Mouse (Mus musculus) neural tube, embryonic 15.5 days (tissue): ENCODE results near the gene Iglon5. TPM values are rescaled to one million over a fixed set of nuclear protein-coding genes. Genes with fewer than 3 reads are reported as not detected.

Experiments
- ATAC-seq: fragments of 200-750 bp; cut with Nextera tagmentation; 2 replicates; pipeline ENCODE4 v1.8.0; 2017; ENCODE audit warnings: mild to moderate bottlenecking, moderate TSS enrichment, moderate library complexity; ENCODE audit not compliant: low FRiP score
- H3K27ac ChIP-seq: fragments of 300-500 bp; sonication (generic); replicated peaks from 2 replicates; pipeline ENCODE4 v1.5.1; 2015; ENCODE audit warnings: mild to moderate bottlenecking, inconsistent platforms
- H3K27me3 ChIP-seq: fragments of 300-500 bp; sonication (generic); replicated peaks from 2 replicates; pipeline ENCODE4 v1.6.1; 2015; ENCODE audit warnings: inconsistent platforms
- H3K36me3 ChIP-seq: fragments of 300-500 bp; sonication (generic); 2 replicates; pipeline ENCODE4 v1.6.1; 2015; ENCODE audit warnings: inconsistent platforms
- H3K4me1 ChIP-seq: fragments of 300-500 bp; sonication (generic); 2 replicates; pipeline ENCODE4 v1.6.1; 2015; ENCODE audit warnings: inconsistent platforms
- H3K4me2 ChIP-seq: fragments of 300-500 bp; sonication (generic); 2 replicates; pipeline ENCODE4 v1.6.1; 2015; ENCODE audit warnings: inconsistent platforms, mild to moderate bottlenecking, moderate library complexity
- H3K4me3 ChIP-seq: fragments of 300-500 bp; sonication (generic); replicated peaks from 2 replicates; pipeline ENCODE4 v1.5.1; 2015; ENCODE audit warnings: mild to moderate bottlenecking, inconsistent platforms
- H3K9ac ChIP-seq: fragments of 300-500 bp; sonication (generic); replicated peaks from 2 replicates; pipeline ENCODE4 v1.6.1; 2015; ENCODE audit warnings: mild to moderate bottlenecking, inconsistent platforms
- H3K9me3 ChIP-seq: fragments of 300-500 bp; sonication (generic); replicated peaks from 2 replicates; pipeline ENCODE4 v1.6.1; 2016; ENCODE audit warnings: inconsistent platforms
- WGBS: fragments of 180-500 bp; shearing (Covaris S2); methylation state at CpG from one replicate; pipeline ENCODE4 v1.1.7; 2015; ENCODE audit warnings: mixed read lengths; 5-methylcytosine and 5-hydroxymethylcytosine counted together
- polyA plus RNA-seq: library from polyadenylated mRNA; unstranded; fragments of >200 nt; fragmentation: Nextera tagmentation; extraction: Ambion mirVana; gene quantifications from 2 replicates; pipeline ENCODE4 v1.2.1, GENCODE M21; 2015

Gene Iglon5
- polyA plus RNA-seq, 1 experiment from 2014 or later: 14.0 TPM

DNA sequence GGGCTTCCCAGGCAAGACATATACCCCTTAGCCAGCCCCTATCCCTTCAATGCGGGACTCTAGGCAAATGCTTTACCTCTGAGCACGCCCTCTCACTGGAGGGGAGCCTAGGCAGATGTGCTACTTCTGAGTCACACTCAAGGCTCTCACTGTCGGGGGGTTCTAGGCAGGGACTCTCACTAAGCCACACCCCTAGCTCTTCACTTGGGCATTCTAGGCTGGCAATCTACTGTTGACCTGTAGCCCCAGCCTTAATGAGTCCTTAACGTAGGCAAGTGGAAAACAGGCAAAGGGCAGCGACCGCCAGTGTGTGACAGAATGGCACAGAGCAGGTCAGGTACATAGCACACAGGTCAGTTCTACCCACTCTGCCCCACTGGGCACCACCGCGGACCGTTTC lies 986 bp upstream of the Iglon5 start:
- H3K27me3 ChIP-seq: no peaks in the 10 kb centered on the region
- ATAC-seq: peak; percentile 11; the same call in 1 of the 2 replicates
- peak overlapping the region; percentile 67 for H3K4me2 ChIP-seq
- H3K4me3 ChIP-seq: no peak overlapping the region; the same call in 1 of the 2 replicates
- no peak overlapping the region for H3K27ac ChIP-seq
- H3K4me1 ChIP-seq: peaks cover 17% of the 10 kb centered on the region
- no peak overlapping the region for H3K9ac ChIP-seq
- H3K36me3 ChIP-seq: no peaks in the 10 kb centered on the region
- H3K9me3 ChIP-seq: no peaks in the 10 kb centered on the region
- WGBS: 64% methylated on average over 9 of the region's 9 CpGs

DNA sequence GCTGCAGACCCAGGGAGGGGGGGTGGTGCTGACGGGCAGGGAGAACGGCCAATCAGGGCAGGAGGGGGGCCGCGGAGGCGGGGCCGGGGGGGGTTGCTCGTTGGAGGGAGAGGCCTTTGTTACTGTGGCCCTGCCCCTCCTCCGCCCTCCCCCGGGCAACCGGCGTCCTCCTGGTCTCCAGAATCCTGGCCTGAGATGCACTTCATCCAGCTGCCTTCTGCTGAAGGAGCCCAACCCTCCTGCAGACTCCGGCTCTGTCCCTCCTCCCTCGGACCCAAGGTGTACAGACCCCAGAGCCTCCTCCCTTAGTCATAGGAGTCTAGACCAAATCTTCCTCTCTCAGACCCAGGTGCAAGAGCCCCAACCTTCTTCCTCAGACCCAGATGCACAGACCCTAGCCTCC lies 308 bp upstream of the Iglon5 start:
- Histone ChIP-seq H3K4me1 (peaks cover 17% of the 10 kb centered on the region), H3K27me3 (no peaks in the 10 kb centered on the region), H3K27ac (peak overlapping the region; percentile 85), H3K36me3 (no peaks in the 10 kb centered on the region), H3K4me3 (peak overlapping the region; percentile 70), H3K9ac (peak overlapping the region; percentile 97), H3K4me2 (peak overlapping the region; percentile 67), H3K9me3 (no peaks in the 10 kb centered on the region)
- 4% methylated on average over 11 of the region's 13 CpGs for WGBS
- peak; percentile 92 for ATAC-seq

DNA sequence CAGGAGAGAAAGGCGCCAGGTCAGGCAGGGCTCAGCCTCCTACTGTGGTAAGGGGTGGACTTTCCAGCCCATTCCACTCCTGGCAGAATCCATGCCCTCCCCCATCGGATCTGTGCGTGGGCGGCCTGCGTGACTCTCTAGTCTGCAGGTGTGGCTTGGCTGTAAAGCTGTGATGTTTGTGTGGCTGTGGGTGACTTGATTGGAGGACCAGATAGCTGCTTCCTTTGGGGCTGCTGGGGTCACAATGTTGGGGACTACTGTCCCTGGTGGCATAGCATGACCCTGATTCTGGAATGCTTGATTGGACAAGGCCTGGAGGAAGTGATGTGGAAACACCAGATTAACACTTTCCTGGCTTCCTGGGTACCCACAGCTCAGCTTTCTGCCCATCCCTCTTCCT lies 1.2 kb downstream of the Iglon5 start:
- Histone ChIP-seq H3K9ac (peak overlapping the region; percentile 97), H3K4me3 (peak overlapping the region; percentile 70), H3K9me3 (no peaks in the 10 kb centered on the region), H3K27me3 (no peaks in the 10 kb centered on the region), H3K4me1 (peaks cover 17% of the 10 kb centered on the region), H3K36me3 (no peaks in the 10 kb centered on the region), H3K27ac (peak overlapping the region; percentile 85; the same call in 1 of the 2 replicates), H3K4me2 (peak overlapping the region; percentile 67)
- 45% methylated on average over 5 of the region's 5 CpGs for WGBS
- no peak for ATAC-seq

DNA sequence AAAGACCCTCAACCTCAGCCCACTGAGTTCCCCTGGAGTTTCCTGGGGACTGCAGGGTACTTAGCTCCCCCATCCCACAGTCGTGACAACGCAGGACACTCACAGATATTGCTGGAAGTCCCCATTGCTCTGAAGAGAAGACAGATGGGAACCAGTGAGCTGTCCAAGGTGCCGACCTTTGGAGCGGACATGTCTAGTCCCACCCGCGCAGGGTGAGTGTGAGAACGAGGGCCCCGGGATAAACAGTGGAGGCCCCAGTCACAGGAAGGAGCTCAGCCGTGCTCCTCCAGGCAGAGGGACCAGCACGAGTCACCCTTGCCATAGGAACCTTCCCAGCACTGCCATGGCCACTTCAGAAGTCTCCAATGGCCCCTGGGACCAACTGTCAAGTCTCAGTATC lies 6.6 kb downstream of the Iglon5 start:
- H3K27me3 ChIP-seq: peaks cover 12% of the 10 kb centered on the region
- no peaks in the 10 kb centered on the region for H3K9me3 ChIP-seq
- peaks cover 10% of the 10 kb centered on the region for H3K36me3 ChIP-seq
- H3K4me3 ChIP-seq: no peak overlapping the region
- 18% methylated on average over 10 of the region's 10 CpGs for WGBS
- no peak for ATAC-seq
- no peak overlapping the region for H3K9ac ChIP-seq
- H3K4me1 ChIP-seq: peaks cover 25% of the 10 kb centered on the region
- no peak overlapping the region for H3K4me2 ChIP-seq
- H3K27ac ChIP-seq: no peak overlapping the region

DNA sequence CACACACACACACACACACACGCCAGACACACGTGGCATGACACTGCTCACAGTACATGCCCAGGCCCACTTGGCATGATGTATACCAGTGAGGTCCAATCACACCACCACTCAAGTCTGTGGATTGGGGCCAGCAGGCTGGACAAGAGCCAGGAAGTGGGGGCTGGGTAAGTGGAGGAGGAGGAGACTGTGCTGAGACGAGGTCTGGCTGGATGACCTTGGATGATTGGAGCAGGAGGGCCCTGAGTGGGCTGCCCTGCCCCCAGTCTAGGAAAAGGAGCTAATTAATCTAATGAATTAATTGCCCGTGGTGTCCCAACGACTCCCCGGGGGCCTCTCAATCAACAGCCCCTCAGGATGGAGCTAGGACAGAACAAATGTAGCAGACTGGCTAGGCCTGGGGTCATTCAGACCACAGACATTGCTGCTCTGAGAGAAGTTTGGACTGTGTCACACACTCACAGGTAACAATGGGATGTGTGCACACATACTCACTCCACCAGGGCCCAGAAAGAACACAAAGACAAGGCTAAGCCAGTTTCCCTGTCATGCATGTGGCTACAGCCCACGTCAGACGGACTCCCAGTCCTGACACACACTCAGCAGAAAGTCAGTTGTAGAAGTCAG lies 7.7 kb downstream of the Iglon5 start:
- H3K4me1 ChIP-seq: peaks cover 21% of the 10 kb centered on the region
- WGBS: 28% methylated on average over 8 of the region's 8 CpGs
- H3K27ac ChIP-seq: no peak overlapping the region
- H3K4me2 ChIP-seq: no peak overlapping the region
- peaks cover 22% of the 10 kb centered on the region for H3K27me3 ChIP-seq
- no peak overlapping the region for H3K9ac ChIP-seq
- peak; percentile 65 for ATAC-seq
- H3K36me3 ChIP-seq: peaks cover 12% of the 10 kb centered on the region
- no peaks in the 10 kb centered on the region for H3K9me3 ChIP-seq
- H3K4me3 ChIP-seq: no peak overlapping the region

DNA sequence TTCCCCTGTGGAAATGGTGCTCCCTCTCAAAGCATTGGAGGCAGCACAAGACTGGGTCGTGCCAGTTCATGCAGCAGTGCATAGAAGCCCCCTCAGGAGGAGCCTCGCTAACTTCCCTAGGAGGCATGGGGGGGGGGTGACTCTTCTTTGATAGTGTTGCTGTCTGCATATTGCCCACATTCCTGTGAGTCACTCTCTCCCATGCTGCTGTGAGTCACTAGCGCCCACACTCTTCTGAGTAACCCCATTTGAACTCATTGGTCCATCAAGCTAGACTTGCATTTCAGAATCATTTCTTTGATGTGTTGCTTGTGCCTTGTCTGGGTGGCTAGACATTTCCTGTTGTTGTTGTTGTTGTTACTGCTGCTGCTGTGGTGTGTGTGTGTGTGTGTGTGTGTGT lies 8.7 kb downstream of the Iglon5 start:
- ATAC-seq: no peak
- WGBS: 70% methylated on average over 3 of the region's 3 CpGs
- peaks cover 21% of the 10 kb centered on the region for H3K4me1 ChIP-seq
- H3K9me3 ChIP-seq: no peaks in the 10 kb centered on the region
- no peak overlapping the region for H3K4me2 ChIP-seq
- peaks cover 12% of the 10 kb centered on the region for H3K36me3 ChIP-seq
- H3K27me3 ChIP-seq: peaks cover 29% of the 10 kb centered on the region
- H3K4me3 ChIP-seq: no peak overlapping the region
- no peak overlapping the region for H3K9ac ChIP-seq
- H3K27ac ChIP-seq: no peak overlapping the region

DNA sequence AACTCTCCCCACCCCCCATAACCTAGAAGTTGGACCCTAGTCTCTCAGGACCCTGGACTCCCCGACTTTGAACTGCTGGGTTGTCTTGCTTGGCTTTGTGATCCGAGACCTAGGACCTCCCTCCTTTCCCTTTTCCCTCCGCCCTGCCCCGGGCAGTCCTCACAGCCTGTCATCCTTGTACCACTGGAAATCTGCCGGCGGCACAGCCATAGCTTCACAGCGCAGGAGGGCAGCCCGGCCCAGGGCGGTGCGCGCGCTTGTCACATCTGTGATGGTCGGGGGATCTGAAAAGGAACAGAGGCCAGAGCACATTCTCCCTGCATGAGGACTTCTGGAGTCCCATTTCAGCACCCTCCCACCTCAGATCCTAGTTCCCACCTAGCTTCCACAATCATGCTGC lies 13.5 kb downstream of the Iglon5 start:
- H3K4me3 ChIP-seq: no peak overlapping the region
- no peak overlapping the region for H3K27ac ChIP-seq
- H3K36me3 ChIP-seq: peaks cover 29% of the 10 kb centered on the region
- no peaks in the 10 kb centered on the region for H3K9me3 ChIP-seq
- peaks cover 38% of the 10 kb centered on the region for H3K27me3 ChIP-seq
- H3K4me1 ChIP-seq: no peaks in the 10 kb centered on the region
- ATAC-seq: 0 out of 2 replicates have a peak, but pooled peaks have one; percentile 11
- no peak overlapping the region for H3K9ac ChIP-seq
- no peak overlapping the region for H3K4me2 ChIP-seq
- 10% methylated on average over 13 of the region's 13 CpGs for WGBS

DNA sequence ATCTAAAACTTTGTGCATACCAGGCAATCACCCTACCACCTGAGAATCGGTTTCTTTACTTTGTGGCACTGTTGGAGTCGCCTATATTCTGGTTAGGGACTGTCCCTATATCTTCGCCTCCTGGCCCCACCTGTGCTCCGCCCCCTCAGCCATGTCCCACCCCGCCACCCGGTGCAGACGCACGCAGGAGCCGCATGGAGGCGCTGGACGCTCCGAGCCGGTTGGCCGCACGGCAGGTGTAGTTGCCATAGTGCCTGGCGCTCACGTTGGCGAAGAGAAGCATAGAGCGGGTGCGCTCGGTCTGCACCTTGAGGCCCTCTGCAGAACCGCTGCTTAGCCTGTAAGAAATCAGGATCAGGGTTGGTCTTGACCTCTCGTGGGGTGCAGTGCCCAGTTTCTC lies 14.2 kb downstream of the Iglon5 start:
- H3K9ac ChIP-seq: no peak overlapping the region
- no peak overlapping the region for H3K4me3 ChIP-seq
- no peak for ATAC-seq
- H3K4me1 ChIP-seq: no peaks in the 10 kb centered on the region
- H3K27ac ChIP-seq: no peak overlapping the region
- peaks cover 38% of the 10 kb centered on the region for H3K27me3 ChIP-seq
- H3K9me3 ChIP-seq: no peaks in the 10 kb centered on the region
- H3K36me3 ChIP-seq: peaks cover 29% of the 10 kb centered on the region
- H3K4me2 ChIP-seq: no peak overlapping the region
- WGBS: 17% methylated on average over 23 of the region's 23 CpGs

DNA sequence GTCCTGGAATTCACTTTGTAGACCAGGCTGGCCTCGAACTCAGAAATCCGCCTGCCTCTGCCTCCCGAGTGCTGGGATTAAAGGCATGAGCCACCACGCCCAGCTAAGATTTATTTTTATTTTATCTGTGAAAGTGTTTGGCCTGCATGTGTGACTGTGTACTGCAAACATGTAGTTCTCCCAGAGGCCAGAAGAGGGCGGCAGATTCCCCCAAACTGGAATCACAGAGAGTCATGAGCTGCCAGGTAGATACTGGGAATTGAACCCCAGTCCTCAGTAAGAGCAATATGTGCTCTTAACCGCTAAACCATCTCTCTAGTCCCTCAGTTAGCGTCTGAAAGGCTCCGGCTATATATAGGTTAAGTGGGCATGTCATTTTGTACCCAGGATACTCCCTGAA lies 19.5 kb downstream of the Iglon5 start:
- WGBS: 41% methylated on average over 8 of the region's 8 CpGs
- peaks cover 11% of the 10 kb centered on the region for H3K36me3 ChIP-seq
- no peak overlapping the region for H3K4me3 ChIP-seq
- peaks cover 12% of the 10 kb centered on the region for H3K27me3 ChIP-seq
- no peaks in the 10 kb centered on the region for H3K9me3 ChIP-seq
- peaks cover 14% of the 10 kb centered on the region for H3K4me1 ChIP-seq
- no peak overlapping the region for H3K9ac ChIP-seq
- no peak overlapping the region for H3K4me2 ChIP-seq
- no peak for ATAC-seq
- no peak overlapping the region for H3K27ac ChIP-seq

DNA sequence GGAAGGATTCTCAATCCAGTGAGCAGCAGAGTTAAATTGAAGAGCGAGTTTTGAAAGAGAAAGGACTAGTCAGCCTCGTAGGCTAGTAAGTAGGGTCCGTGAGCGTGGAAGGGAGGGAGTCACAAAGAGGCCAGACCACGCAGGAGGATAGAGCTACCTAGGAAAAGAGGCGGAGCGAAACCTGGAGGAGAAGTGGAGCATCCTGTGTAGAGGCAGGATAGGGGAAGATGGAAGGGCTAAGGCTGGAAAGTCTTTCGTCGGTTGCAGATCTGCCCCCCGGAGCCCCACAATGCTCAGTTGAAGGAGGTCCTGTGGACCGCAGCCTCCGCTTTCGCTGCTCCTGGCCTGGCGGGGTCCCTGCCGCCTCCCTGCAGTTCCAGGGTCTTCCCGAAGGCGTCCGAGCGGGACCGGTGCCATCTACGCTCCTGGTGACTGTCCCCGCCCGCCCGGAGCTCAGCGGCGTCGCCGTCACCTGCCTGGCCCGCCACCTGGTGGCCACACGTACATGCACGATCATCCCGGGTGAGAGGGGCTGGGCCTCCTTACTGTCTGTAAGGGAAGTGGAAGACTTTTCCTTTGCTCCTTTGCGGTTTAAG lies 23.7 kb downstream of the Iglon5 start:
- whole genome bisulfite sequencing: 2% methylated on average over 33 of the region's 33 CpGs
- H3K27ac ChIP-seq: peak overlapping the region; percentile 71

DNA sequence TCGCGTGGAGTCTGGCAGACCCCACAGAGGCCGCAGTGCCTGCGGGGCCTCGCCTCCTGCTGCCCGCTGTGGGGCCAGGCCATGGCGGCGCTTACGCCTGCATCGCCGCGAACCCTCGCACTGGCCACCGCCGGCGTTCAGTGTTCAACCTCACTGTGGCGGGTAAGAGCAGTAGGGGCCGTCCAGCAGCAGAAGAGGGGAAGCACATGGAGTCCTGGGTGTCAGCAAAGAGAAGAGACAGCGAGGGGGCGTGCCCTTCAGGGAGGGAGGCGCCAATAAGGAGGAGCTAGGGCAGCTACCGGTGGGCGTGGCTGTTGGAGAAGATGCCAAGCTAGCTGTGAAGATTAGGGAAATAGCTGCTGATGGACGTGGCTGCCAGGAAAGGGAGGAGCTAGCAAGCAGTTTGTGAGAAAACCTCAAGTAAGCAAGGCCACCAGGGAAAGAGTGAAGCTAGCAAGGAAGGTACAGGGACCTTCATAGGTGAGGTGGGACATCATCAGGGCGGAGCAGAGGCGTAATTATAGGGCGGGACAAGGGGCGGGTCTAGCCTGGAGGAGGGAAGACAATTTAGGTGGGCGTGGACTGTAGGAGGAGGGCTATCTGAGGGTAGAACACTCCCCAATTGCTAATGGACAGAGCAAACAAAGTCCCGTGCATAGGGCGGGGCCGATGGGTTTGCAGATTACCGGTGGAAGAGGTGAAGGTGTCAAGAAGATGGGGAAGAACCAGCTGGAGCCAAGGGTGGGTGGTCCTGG lies 24.4 kb downstream of the Iglon5 start:
- Histone ChIP-seq H3K4me1 (peaks cover 23% of the 10 kb centered on the region), H3K36me3 (no peaks in the 10 kb centered on the region), H3K9me3 (no peaks in the 10 kb centered on the region), H3K9ac (peak overlapping the region; percentile 63), H3K27me3 (peaks cover 15% of the 10 kb centered on the region), H3K4me2 (peak overlapping the region; percentile 95), H3K27ac (peak overlapping the region; percentile 71), H3K4me3 (peak overlapping the region; percentile 52)
- under 1% methylated on average over 33 of the region's 33 CpGs for WGBS
- ATAC-seq: peak; percentile 90

More for the DNA sequence above, 23.7 kb downstream of the Iglon5 start:
- H3K36me3 ChIP-seq: no peaks in the 10 kb centered on the region
- peak overlapping the region; percentile 63 for H3K9ac ChIP-seq
- peak; percentile 67 for ATAC-seq
- no peaks in the 10 kb centered on the region for H3K9me3 ChIP-seq
- H3K4me1 ChIP-seq: peaks cover 23% of the 10 kb centered on the region
- H3K4me2 ChIP-seq: peak overlapping the region; percentile 95
- H3K4me3 ChIP-seq: peak overlapping the region; percentile 52
- H3K27me3 ChIP-seq: peaks cover 15% of the 10 kb centered on the region
